Mouse (Mus musculus) forebrain, embryonic 14.5 days (tissue): ENCODE results near the gene Myh9. TPM values are rescaled to one million over a fixed set of nuclear protein-coding genes. Genes with fewer than 3 reads are reported as not detected.
A peak's percentile ranks its signal among the peaks of the same experiment; 100 is the strongest.
"Not testable (repeated sequence)": the region's sequence is repeated elsewhere in the genome, so short reads cannot be mapped to it uniquely, and the experiment has no call there.

ENCODE experiments used
- ATAC-seq: fragments of 200-750 bp; cut with Nextera tagmentation; 2 replicates; pipeline ENCODE4 v1.8.0; 2017; ENCODE audit warnings: mild to moderate bottlenecking, moderate library complexity
- DNase-seq: peaks from one replicate; pipeline ENCODE4 v3.0.0-alpha.2; 2015; ENCODE audit warnings: low spot score
- H3K27ac ChIP-seq: fragments of 300-500 bp; sonication (generic); 2 replicates; pipeline ENCODE4 v1.5.1; 2014; ENCODE audit warnings: low read depth, mild to moderate bottlenecking, control low read depth, low read length, moderate library complexity
- H3K27me3 ChIP-seq: fragments of 300-500 bp; sonication (generic); replicated peaks from 2 replicates; pipeline ENCODE4 v1.6.1; 2014; ENCODE audit warnings: low read length, control low read depth, mixed read lengths; ENCODE audit not compliant: control insufficient read depth, insufficient read depth
- H3K36me3 ChIP-seq: fragments of 300-500 bp; sonication (generic); 2 replicates; pipeline ENCODE4 v1.6.1; 2014; ENCODE audit warnings: low read length, control low read depth; ENCODE audit not compliant: control insufficient read depth, insufficient read depth
- H3K4me1 ChIP-seq: fragments of 300-500 bp; sonication (generic); 2 replicates; pipeline ENCODE4 v1.6.1; 2014; ENCODE audit warnings: antibody characterized with exemption, low read length, control low read depth; ENCODE audit not compliant: control insufficient read depth, insufficient read depth
- H3K4me2 ChIP-seq: fragments of 300-500 bp; sonication (generic); 2 replicates; pipeline ENCODE4 v1.6.1; 2014; ENCODE audit warnings: mild to moderate bottlenecking, control low read depth, low read length
- H3K4me3 ChIP-seq: fragments of 300-500 bp; sonication (generic); 2 replicates; pipeline ENCODE4 v1.5.1; 2014; ENCODE audit warnings: low read depth, low read length, control low read depth
- H3K9ac ChIP-seq: fragments of 300-500 bp; sonication (generic); 2 replicates; pipeline ENCODE4 v1.6.1; 2014; ENCODE audit warnings: mild to moderate bottlenecking, low read length, control low read depth, moderate library complexity
- H3K9me3 ChIP-seq: fragments of 300-500 bp; sonication (generic); replicated peaks from 2 replicates; pipeline ENCODE4 v1.6.1; 2016; ENCODE audit warnings: low read length, control low read depth, mixed read lengths; ENCODE audit not compliant: control insufficient read depth
- WGBS: fragments of 180-500 bp; shearing (Covaris S2); extraction: QIAGEN DNeasy Blood & Tissue Kit; methylation state at CpG from one replicate; pipeline ENCODE4 v1.1.7; 2014; 5-methylcytosine and 5-hydroxymethylcytosine counted together
- polyA plus RNA-seq: library from polyadenylated mRNA; unstranded; fragments of >200 nt; fragmentation: Nextera tagmentation; extraction: Ambion mirVana; gene quantifications from 2 replicates; pipeline ENCODE4 v1.2.1, GENCODE M21; 2014

Myh9 gene
- polyA plus RNA-seq, 1 experiment from 2014 or later, result 10.8 TPM

DNA sequence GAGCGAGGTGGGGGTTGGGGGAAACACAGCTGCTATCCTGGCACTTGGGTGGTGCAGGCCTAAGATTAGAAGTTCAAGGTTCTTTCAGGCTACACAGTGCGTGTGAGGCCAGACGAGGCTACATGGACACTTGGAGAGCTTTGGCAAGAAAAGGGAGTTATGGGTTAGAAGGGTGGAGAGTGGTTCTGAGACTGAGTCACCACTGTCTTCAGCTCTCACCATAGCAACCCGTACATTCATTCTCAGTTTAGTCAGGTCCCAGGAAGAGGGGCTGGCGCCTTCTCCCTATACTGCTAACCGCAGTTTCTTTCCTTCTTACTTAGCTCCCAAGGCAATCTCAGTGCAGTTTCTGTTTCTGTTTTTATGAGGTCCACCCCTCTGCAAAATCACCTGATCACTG is 100.4 kb downstream of the Myh9 start:
- not testable (repeated sequence) for H3K4me1 ChIP-seq, H3K4me3 ChIP-seq, DNase-seq, H3K27ac ChIP-seq, H3K36me3 ChIP-seq, H3K9me3 ChIP-seq, ATAC-seq, H3K27me3 ChIP-seq, H3K4me2 ChIP-seq, H3K9ac ChIP-seq
- 89% methylated on average over 6 of the region's 6 CpGs for WGBS

DNA sequence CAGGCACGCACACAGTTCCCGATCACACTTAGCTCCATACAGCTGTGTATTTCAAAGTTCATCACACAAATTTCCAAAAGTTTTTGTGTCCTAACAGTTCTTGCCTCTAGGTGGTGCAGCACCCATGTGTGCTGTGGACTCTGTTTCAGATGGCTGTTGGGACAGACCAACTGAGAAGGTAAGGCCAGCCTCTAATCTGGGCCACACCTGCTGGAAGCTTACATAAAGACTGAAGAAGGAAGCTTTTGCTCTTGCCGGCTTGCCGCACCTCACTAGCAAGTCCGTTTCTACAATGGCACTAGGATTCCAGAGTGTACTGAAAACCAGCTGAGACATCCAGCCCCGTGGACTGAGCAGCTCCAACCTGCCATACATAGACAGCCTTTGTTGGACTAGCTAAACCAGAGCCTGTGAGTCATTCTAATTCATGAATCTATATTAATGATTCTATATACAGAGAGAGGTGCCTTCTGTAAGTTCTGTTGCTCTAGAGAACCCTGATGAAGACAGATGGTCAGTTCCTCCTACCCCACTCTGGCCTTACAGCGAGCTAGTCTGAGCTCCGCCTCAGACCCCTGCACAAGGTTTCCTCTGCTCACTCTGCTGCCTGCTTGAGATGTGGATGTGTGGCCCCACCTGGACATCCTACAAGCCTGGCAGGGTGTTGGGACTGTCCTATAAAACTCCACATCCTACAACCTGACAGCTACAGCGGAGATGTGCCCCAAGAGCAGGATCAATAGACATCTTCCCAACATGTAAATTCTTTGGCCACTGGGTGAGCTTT is 101.3 kb downstream of the Myh9 start:
- 78% methylated on average over 9 of the region's 9 CpGs for WGBS
- Histone ChIP-seq H3K36me3 (no peaks in the 10 kb centered on the region), H3K9ac (no peak overlapping the region), H3K4me3 (no peak overlapping the region), H3K27me3 (no peaks in the 10 kb centered on the region), H3K27ac (no peak overlapping the region), H3K9me3 (no peaks in the 10 kb centered on the region), H3K4me2 (no peak overlapping the region), H3K4me1 (no peaks in the 10 kb centered on the region)
- DNase-seq (no peak), ATAC-seq (no peak)

DNA sequence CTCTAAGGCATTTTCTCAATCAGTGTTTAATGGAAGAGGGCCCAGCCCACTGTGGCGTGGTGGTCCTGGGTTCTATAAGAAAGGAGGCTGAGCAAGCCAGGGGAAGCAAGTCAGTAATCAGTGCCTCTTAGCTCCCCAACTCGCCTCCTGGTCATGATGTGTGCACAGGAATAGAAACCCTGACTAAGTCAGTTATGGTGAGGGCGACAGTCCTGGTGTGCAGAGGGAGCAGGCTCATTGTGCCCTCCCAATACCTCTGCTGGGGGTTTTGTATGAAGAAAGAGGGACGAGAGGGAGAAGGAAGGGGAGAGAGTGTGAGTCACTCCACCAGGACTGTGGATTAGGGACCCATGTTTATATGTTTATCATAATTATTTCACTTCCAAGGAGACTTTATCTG is 108.1 kb downstream of the Myh9 start:
- not testable (repeated sequence) for H3K4me3 ChIP-seq, ATAC-seq, H3K27me3 ChIP-seq, H3K9me3 ChIP-seq, H3K4me2 ChIP-seq, H3K36me3 ChIP-seq, H3K27ac ChIP-seq, H3K9ac ChIP-seq, H3K4me1 ChIP-seq, DNase-seq
- 45% methylated on average over 4 of the region's 4 CpGs for WGBS

DNA sequence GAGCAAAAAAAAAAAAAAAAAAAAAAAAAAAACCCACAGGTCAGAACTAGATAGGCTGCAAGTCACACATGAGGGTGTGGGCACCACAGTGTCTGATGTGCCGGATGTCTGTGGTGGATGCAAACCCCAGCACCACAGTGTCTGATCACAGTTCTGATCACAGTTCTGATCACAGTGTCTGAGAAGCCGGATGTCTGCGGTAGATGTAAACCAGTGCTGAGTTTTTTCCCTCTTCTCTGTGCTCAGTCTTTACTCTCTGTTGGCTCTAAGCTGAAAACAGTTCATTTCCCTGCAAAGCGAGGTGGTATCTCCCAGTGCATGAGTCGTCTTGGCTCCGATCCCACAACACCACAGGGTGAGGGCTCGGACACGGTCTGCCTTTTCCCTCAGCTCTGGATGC is 108.6 kb downstream of the Myh9 start:
- H3K9me3 ChIP-seq, H3K9ac ChIP-seq, DNase-seq, H3K36me3 ChIP-seq, H3K4me1 ChIP-seq, H3K4me3 ChIP-seq, ATAC-seq, H3K27ac ChIP-seq, H3K27me3 ChIP-seq, H3K4me2 ChIP-seq: not testable (repeated sequence)
- WGBS, result 76% methylated on average over 8 of the region's 8 CpGs

DNA sequence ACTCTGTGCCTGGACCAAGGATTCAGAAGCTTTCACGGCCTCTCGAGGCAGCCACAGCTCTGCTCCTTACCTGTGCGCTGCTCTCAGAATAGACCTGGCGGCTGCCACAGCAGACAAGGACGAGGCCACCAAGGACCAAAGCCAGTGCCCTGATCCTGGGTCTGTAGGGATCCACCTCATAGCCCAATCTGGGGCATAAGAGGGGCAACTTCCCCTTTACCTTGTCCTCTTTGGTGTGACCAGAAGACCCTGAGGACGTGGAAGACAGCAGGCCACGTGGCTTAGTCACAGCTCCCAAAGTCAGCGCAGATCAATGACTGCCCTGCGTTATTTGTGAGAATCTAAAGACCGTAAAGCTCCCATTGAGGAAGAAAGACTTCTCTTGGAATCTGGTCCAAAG is 109.1 kb downstream of the Myh9 start:
- H3K9me3 ChIP-seq, H3K4me1 ChIP-seq, DNase-seq, H3K4me2 ChIP-seq, H3K4me3 ChIP-seq, H3K36me3 ChIP-seq, H3K27ac ChIP-seq, H3K27me3 ChIP-seq, H3K9ac ChIP-seq, ATAC-seq: not testable (repeated sequence)
- 80% methylated on average over 10 of the region's 10 CpGs for WGBS

DNA sequence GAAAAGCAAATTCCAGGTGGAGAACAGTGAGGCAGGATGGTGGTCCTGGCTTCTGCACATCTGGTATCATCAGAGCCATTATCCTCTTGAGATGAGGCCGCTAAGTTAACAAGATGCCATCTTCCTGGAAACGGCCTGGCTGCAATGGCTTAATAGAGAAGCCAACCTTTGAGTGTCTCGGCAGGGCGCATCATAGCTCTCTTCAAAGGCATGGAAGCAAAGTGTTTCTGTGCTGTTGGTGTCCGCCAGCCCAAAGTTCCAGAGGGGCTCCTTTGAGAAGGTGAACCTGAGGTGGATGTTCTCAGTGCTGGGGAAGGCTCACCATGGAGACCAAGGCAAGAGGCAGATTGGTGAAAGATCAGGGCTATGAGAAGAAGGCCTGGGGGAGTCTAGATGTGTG is 110.4 kb downstream of the Myh9 start:
- Histone ChIP-seq H3K27ac (no peak overlapping the region), H3K4me2 (no peak overlapping the region), H3K9ac (no peak overlapping the region), H3K4me3 (no peak overlapping the region), H3K9me3 (no peaks in the 10 kb centered on the region), H3K36me3 (no peaks in the 10 kb centered on the region), H3K27me3 (no peaks in the 10 kb centered on the region), H3K4me1 (no peaks in the 10 kb centered on the region)
- 85% methylated on average over 5 of the region's 5 CpGs for WGBS
- DNase-seq (no peak), ATAC-seq (no peak)

DNA sequence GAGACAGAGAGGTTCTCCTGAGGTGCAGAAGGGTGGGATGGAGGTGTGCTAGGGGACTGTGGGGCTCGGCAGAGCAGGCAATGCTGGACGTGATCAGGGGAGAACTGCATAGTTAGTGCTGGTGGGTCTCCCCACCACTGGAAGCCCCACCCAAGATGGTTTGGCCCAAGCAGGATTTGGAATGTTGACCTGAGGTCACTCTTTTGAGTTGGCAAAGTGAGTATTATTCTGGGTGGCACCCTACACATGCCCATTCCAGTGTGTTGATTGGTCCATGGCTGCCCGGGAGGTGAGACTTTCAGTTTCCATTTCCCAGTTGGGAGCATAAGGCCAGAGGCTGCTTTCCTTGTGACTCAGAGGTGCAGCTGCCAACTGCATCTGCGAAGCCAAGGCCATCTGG is 113.2 kb downstream of the Myh9 start, which contains the start of gene Apol9b:
Gene Apol9b, plus strand, starts transcription at position 301 of the 400 bp plus-strand sequence.
- H3K27ac ChIP-seq, H3K4me3 ChIP-seq, H3K27me3 ChIP-seq, H3K9ac ChIP-seq, H3K9me3 ChIP-seq, ATAC-seq, H3K4me2 ChIP-seq, DNase-seq, H3K36me3 ChIP-seq, H3K4me1 ChIP-seq: not testable (repeated sequence)
- 83% methylated on average over 1 of the region's 4 CpGs for WGBS

DNA sequence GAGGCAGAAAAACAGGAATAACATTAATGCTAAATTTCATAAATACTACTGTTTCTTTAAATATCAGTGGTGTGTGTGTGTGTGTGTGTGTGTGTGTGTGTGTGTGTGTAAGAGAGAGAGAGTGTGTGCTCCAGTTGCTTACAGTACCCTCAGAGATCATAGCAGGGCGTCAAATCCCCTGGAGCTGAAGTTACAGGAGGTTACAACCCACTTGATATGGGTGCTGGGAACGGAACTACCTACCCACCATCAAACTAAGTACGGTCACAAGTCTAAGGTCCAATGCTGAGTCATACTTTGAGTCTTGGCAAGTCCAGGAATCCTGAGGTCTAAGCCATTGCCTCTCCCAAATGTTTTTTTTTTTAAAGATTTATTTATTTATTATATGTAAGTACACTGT is 114.2 kb downstream of the Myh9 start:
- not testable (repeated sequence) for H3K9ac ChIP-seq, H3K9me3 ChIP-seq, ATAC-seq, H3K27ac ChIP-seq, H3K36me3 ChIP-seq, H3K4me2 ChIP-seq, H3K4me1 ChIP-seq, H3K27me3 ChIP-seq, DNase-seq, H3K4me3 ChIP-seq
- WGBS, result 87% methylated on average over 3 of the region's 3 CpGs

DNA sequence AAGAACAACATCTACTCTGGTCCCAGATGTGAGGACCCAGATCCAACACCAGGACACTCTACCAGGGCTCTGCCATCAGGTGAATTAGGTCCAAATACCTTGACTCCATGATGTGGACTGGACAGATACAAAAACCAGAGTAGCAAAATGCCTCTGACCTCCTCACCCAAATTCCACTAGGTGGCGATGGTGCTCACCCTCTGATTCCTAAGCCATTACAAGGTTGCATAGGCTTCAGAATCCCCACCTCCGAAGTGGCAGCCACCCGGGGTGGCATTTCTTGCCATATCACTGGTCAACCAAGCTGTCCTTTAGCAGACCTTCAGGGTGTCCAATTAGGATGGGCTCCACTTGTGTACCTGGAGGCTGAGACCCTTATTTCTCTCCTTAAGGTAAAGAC is 114.8 kb downstream of the Myh9 start:
- not testable (repeated sequence) for H3K9ac ChIP-seq, H3K27me3 ChIP-seq, H3K27ac ChIP-seq, H3K4me3 ChIP-seq, H3K36me3 ChIP-seq, H3K9me3 ChIP-seq, H3K4me2 ChIP-seq, H3K4me1 ChIP-seq, ATAC-seq
- DNase-seq, result peak; percentile 13
- WGBS, result 3% methylated on average over 3 of the region's 3 CpGs
